Mouse (Mus musculus) forebrain, embryonic 11.5 days (tissue): Measurements from ENCODE around the gene Olfr985. TPM values are rescaled to one million over a fixed set of nuclear protein-coding genes. Genes with fewer than 3 reads are reported as not detected.

Experiments
- ATAC-seq: fragments of 200-750 bp; cut with Nextera tagmentation; replicated peaks from 2 replicates; pipeline ENCODE4 v1.8.0; 2017; ENCODE audit warnings: moderate TSS enrichment; ENCODE audit not compliant: low FRiP score
- DNase-seq: peaks from one replicate; pipeline ENCODE4 v3.0.0-alpha.2; 2017; ENCODE audit warnings: low spot score
- H3K27ac ChIP-seq: fragments of 300-500 bp; sonication (generic); 2 replicates; pipeline ENCODE4 v1.5.1; 2014; ENCODE audit warnings: low read depth, low read length
- H3K27me3 ChIP-seq: fragments of 300-500 bp; sonication (generic); 2 replicates; pipeline ENCODE4 v1.6.1; 2014; ENCODE audit warnings: mild to moderate bottlenecking, low read length, mixed read lengths; ENCODE audit not compliant: control insufficient read depth, insufficient read depth
- H3K36me3 ChIP-seq: fragments of 300-500 bp; sonication (generic); 2 replicates; pipeline ENCODE4 v1.6.1; 2014; ENCODE audit warnings: mild to moderate bottlenecking, low read length, moderate library complexity, mixed read lengths; ENCODE audit not compliant: control insufficient read depth, insufficient read depth
- H3K4me1 ChIP-seq: fragments of 300-500 bp; sonication (generic); replicated peaks from 2 replicates; pipeline ENCODE4 v1.6.1; 2014; ENCODE audit warnings: low read length, mixed read lengths; ENCODE audit not compliant: control insufficient read depth, insufficient read depth
- H3K4me2 ChIP-seq: fragments of 300-500 bp; sonication (generic); 2 replicates; pipeline ENCODE4 v1.6.1; 2014; ENCODE audit warnings: low read depth, mild to moderate bottlenecking, low read length, moderate library complexity, mixed read lengths; ENCODE audit not compliant: severe bottlenecking
- H3K4me3 ChIP-seq: fragments of 300-500 bp; sonication (generic); 2 replicates; pipeline ENCODE4 v1.5.1; 2014; ENCODE audit warnings: low read depth, low read length
- H3K9ac ChIP-seq: fragments of 300-500 bp; sonication (generic); 2 replicates; pipeline ENCODE4 v1.6.1; 2014; ENCODE audit warnings: low read length
- H3K9me3 ChIP-seq: fragments of 300-500 bp; sonication (generic); 2 replicates; pipeline ENCODE4 v1.6.1; 2016; ENCODE audit warnings: low read length, mixed read lengths; ENCODE audit not compliant: control insufficient read depth
- WGBS: fragments of 180-500 bp; shearing (Covaris S2); extraction: QIAGEN DNeasy Blood & Tissue Kit; methylation state at CpG from one replicate; pipeline ENCODE4 v1.1.7; 2014; 5-methylcytosine and 5-hydroxymethylcytosine counted together
- polyA plus RNA-seq: library from polyadenylated mRNA; unstranded; fragments of >200 nt; fragmentation: Nextera tagmentation; extraction: Ambion mirVana; gene quantifications from 2 replicates; pipeline ENCODE4 v1.2.1, GENCODE M21; 2014

The Olfr985 gene
- polyA plus RNA-seq = not detected in 2 replicates

- no peak for ATAC-seq
- Histone ChIP-seq H3K9me3 (no peaks in the 10 kb centered on the region), H3K4me1 (no peaks in the 10 kb centered on the region), H3K9ac (no peak within 1 kb of the TSS), H3K27ac (no peak within 1 kb of the TSS), H3K4me3 (no peak within 1 kb of the TSS), H3K36me3 (no peaks in the 10 kb centered on the region), H3K27me3 (no peaks in the 10 kb centered on the region), H3K4me2 (no peak within 1 kb of the TSS)
- DNase-seq = no peak
- WGBS = 88% methylated on average over 1 of the region's 1 CpGs
Measured at GRCm38 (mm10) chr9:40130084-40130483, at the start of gene Olfr985. Gene Olfr985 (minus strand): TSS chr9:40130184.

DNA sequence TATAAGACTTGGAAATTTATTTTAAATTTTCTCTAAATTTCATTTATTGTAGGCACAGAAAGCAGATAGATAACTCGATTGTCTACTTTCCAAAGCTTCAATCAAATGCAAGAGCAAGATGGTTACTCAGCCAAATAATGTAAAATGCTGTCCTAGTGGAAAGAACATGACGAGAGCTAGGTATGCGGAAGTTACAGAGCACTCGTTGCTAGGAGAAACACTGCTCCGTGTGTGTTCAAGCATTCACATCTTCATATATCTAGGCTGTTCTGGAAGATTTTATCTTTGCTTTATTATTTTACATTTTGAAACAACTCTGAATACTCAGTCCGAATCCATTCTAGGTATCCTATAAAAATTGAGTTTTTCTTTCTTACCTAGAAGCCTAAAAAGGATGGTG is 47.0 kb upstream of the Olfr985 start:
- H3K9ac ChIP-seq = no peak overlapping the region
- no peaks in the 10 kb centered on the region for H3K27me3 ChIP-seq
- DNase-seq (no peak), ATAC-seq (no peak)
- no peaks in the 10 kb centered on the region for H3K36me3 ChIP-seq
- H3K4me3 ChIP-seq = no peak overlapping the region
- H3K4me2 ChIP-seq = no peak overlapping the region
- H3K9me3 ChIP-seq = no peaks in the 10 kb centered on the region
- H3K27ac ChIP-seq = no peak overlapping the region
- 89% methylated on average over 6 of the region's 6 CpGs for WGBS
- no peaks in the 10 kb centered on the region for H3K4me1 ChIP-seq

DNA sequence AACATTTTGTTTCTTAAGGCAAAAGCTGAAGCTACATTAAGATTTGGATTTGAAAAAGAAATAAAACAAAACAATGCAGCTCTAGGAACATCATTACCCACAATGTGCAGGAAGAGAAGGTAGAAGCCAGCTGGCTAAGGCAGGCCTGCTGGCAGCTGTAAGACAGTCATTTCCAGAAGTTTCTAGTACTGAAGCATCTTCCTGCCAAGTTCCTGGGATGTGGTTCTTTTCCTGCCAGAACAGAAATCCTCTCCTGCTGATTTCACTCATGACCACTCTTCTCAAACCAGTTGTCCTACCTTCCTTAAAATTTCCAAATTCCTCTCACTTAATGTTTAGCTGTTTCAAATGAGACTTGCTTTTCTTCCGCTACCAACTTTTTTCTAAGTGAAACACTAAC is 36.5 kb upstream of the Olfr985 start:
- WGBS = 100% methylated on average over 1 of the region's 1 CpGs
- H3K9me3 ChIP-seq = no peaks in the 10 kb centered on the region

DNA sequence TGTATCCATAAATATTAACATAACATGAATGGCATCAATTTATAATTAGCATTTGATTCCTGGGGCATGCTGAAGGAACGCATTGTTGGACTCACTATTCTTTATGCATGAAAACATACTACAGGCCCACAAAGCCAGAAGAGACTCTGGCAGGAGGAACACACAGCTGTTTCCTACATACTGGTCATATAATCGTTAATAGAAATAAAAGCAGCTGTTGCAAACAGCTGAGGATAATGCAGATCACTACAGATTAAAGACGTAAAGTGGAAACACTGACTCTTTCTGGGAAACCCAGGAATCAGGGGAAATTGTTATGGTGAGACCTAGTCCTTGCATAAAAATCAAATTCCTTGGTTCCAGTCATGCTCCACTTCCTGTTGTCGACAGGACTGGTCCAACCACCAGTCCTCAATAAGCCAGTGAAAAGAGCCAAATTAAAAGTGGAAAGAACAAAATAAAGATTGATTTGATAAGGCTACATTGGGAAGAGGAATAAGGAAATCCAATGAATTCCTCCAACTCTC is 25.2 kb upstream of the Olfr985 start:
- Histone ChIP-seq H3K36me3 (no peaks in the 10 kb centered on the region), H3K4me2 (no peak overlapping the region), H3K4me1 (no peaks in the 10 kb centered on the region), H3K9me3 (no peaks in the 10 kb centered on the region), H3K27me3 (no peaks in the 10 kb centered on the region), H3K4me3 (no peak overlapping the region), H3K27ac (no peak overlapping the region), H3K9ac (no peak overlapping the region)
- WGBS = 78% methylated on average over 4 of the region's 4 CpGs
- DNase-seq = no peak
- ATAC-seq = no peak

More for the DNA sequence above, 36.5 kb upstream of the Olfr985 start:
- no peak overlapping the region for H3K4me3 ChIP-seq
- no peak for DNase-seq
- no peaks in the 10 kb centered on the region for H3K27me3 ChIP-seq
- no peaks in the 10 kb centered on the region for H3K4me1 ChIP-seq
- H3K27ac ChIP-seq = no peak overlapping the region
- H3K4me2 ChIP-seq = no peak overlapping the region
- H3K9ac ChIP-seq = no peak overlapping the region
- no peak for ATAC-seq
- no peaks in the 10 kb centered on the region for H3K36me3 ChIP-seq

- ATAC-seq = no peak
- no peak overlapping the region for H3K9ac ChIP-seq
- no peak overlapping the region for H3K27ac ChIP-seq
- H3K9me3 ChIP-seq = no peaks in the 10 kb centered on the region
- no peak overlapping the region for H3K4me3 ChIP-seq
- no peak overlapping the region for H3K4me2 ChIP-seq
- no peaks in the 10 kb centered on the region for H3K36me3 ChIP-seq
- DNase-seq = no peak
- no peaks in the 10 kb centered on the region for H3K4me1 ChIP-seq
- no peaks in the 10 kb centered on the region for H3K27me3 ChIP-seq
- WGBS = 48% methylated on average over 1 of the region's 1 CpGs
Measured at GRCm38 (mm10) chr9:40141544-40141943, 11.6 kb upstream of the Olfr985 start.

GRCm38 (mm10) chr9:40139484-40139883 is 9.5 kb upstream of the Olfr985 start:
- WGBS = 72% methylated on average over 4 of the region's 4 CpGs
- DNase-seq (no peak), ATAC-seq (no peak)
- Histone ChIP-seq H3K27ac (no peak overlapping the region), H3K4me3 (no peak overlapping the region), H3K36me3 (no peaks in the 10 kb centered on the region), H3K9ac (no peak overlapping the region), H3K4me1 (no peaks in the 10 kb centered on the region), H3K4me2 (no peak overlapping the region), H3K27me3 (no peaks in the 10 kb centered on the region), H3K9me3 (no peaks in the 10 kb centered on the region)

- H3K36me3 ChIP-seq = no peaks in the 10 kb centered on the region
- no peak overlapping the region for H3K27ac ChIP-seq
- H3K27me3 ChIP-seq = no peaks in the 10 kb centered on the region
- H3K4me3 ChIP-seq = no peak overlapping the region
- H3K4me2 ChIP-seq = no peak overlapping the region
- H3K9me3 ChIP-seq = no peaks in the 10 kb centered on the region
- H3K9ac ChIP-seq = no peak overlapping the region
- H3K4me1 ChIP-seq = no peaks in the 10 kb centered on the region
- WGBS = 81% methylated on average over 6 of the region's 6 CpGs
- DNase-seq (no peak), ATAC-seq (no peak)
Measured at GRCm38 (mm10) chr9:40136987-40137688, 7.2 kb upstream of the Olfr985 start.

- Histone ChIP-seq H3K4me2 (no peak overlapping the region), H3K36me3 (no peaks in the 10 kb centered on the region), H3K27ac (no peak overlapping the region), H3K4me1 (no peaks in the 10 kb centered on the region), H3K9me3 (no peaks in the 10 kb centered on the region), H3K9ac (no peak overlapping the region), H3K4me3 (no peak overlapping the region), H3K27me3 (no peaks in the 10 kb centered on the region)
- DNase-seq = no peak
- no peak for ATAC-seq
- 95% methylated on average over 1 of the region's 1 CpGs for WGBS
Measured at GRCm38 (mm10) chr9:40130556-40130955, 572 bp upstream of the Olfr985 start.

DNA sequence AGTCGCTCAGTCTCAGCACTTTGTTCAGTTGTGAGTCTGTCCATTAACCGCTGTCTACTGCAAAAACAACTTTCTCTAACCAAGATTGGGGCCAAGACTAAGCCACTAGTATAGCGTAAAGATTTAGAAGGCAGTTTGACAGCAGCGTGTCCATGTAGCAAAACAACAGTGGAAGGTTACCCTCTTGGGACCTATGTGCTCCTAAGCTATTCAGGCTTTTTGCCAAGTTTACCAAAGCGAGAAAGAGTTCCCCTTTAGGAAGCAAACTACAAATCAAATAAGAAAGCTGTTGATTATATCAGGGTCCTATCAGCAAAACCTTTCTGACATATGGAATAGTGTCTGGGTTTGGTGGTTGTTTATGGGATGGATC is 12.7 kb downstream of the Olfr985 start:
- H3K36me3 ChIP-seq = no peaks in the 10 kb centered on the region
- no peak overlapping the region for H3K9ac ChIP-seq
- DNase-seq (no peak), ATAC-seq (no peak)
- H3K27ac ChIP-seq = no peak overlapping the region
- H3K4me3 ChIP-seq = no peak overlapping the region
- no peaks in the 10 kb centered on the region for H3K9me3 ChIP-seq
- H3K4me1 ChIP-seq = no peaks in the 10 kb centered on the region
- H3K27me3 ChIP-seq = no peaks in the 10 kb centered on the region
- WGBS = 87% methylated on average over 5 of the region's 5 CpGs
- H3K4me2 ChIP-seq = no peak overlapping the region
